ENCODE assay signal across 14 mouse cellular contexts in the genomic region with DNA sequence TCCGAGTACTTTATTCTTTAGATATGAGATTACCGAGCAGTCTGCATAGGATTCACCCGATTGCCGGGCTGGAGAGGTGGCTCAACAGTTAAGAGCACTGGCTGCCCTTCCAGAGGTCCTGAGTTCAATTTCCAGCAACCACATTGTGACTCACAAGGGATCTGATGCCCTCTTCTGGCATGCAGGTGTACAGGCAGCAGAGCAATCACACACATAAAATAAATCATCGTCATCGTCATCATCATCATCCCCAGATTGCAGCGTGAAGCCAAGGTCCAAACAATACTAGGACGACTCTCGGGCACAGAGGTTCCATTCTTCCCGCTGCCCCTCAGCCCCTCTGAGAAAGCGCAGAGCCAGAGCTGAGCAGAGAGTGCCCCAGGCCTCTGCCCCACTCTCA. TPM values are rescaled to one million over a fixed set of nuclear protein-coding genes. Genes with fewer than 3 reads are reported as not detected.
DNase-seq lines count a peak whose midpoint lies in the region; ATAC-seq and TF ChIP-seq lines count a peak whose summit lies in the region.
"Had no signal": no experiment of that assay in that cellular context is flagged by ENCODE, and none has a peak within 500 bp of the region (broad histone marks: within the 10 kb centered on the region; RNA-seq: fewer than 3 reads in every experiment).

No protein-coding gene starts in this region.

- peak; percentile 55 for TF ChIP-seq CTCF in intestine, postnatal 0 days (IDR thresholded peaks at IDR 0.05; ENCODE audit: low read depth)

- no peak overlapping the region for H3K4me3 ChIP-seq in intestine, postnatal 0 days (ENCODE audit: low read depth, low read length)
- H3K4me3 ChIP-seq in intestine, embryonic 16.5 days (ENCODE audit: low read length), result no peak overlapping the region
- no peak overlapping the region for H3K4me3 ChIP-seq in neural tube, embryonic 15.5 days (replicated peaks)
- H3K4me3 ChIP-seq: embryonic facial prominence, embryonic 15.5 days; hindbrain, embryonic 12.5 days; kidney, embryonic 15.5 days had no signal

- H3K4me2 ChIP-seq in intestine, postnatal 0 days (replicated peaks; ENCODE audit: low read depth), result no peak overlapping the region
- no peak overlapping the region for H3K4me2 ChIP-seq in intestine, embryonic 16.5 days (ENCODE audit: low read depth, low read length)
- no peak overlapping the region for H3K4me2 ChIP-seq in neural tube, embryonic 15.5 days
- H3K4me2 ChIP-seq: embryonic facial prominence, embryonic 15.5 days; hindbrain, embryonic 12.5 days; kidney, embryonic 15.5 days had no signal

- no peak for ATAC-seq in intestine, postnatal 0 days
- no peak for ATAC-seq in intestine, embryonic 16.5 days
- no peak for ATAC-seq in neural tube, embryonic 15.5 days (ENCODE audit: low FRiP score)

- H3K9ac ChIP-seq in intestine, postnatal 0 days (ENCODE audit: low read depth, low read length), result no peak overlapping the region
- H3K9ac ChIP-seq in intestine, embryonic 16.5 days (ENCODE audit: low read depth, low read length), result no peak overlapping the region
- H3K9ac ChIP-seq in neural tube, embryonic 15.5 days (replicated peaks), result no peak overlapping the region
- H3K9ac ChIP-seq: embryonic facial prominence, embryonic 15.5 days; hindbrain, embryonic 12.5 days; kidney, embryonic 15.5 days had no signal

- no peaks in the 10 kb centered on the region; the same call in 1 of the 2 replicates for H3K27me3 ChIP-seq in intestine, postnatal 0 days (replicated peaks; ENCODE audit: control insufficient read depth, insufficient read depth, low read length)
- H3K27me3 ChIP-seq in intestine, embryonic 16.5 days (replicated peaks; ENCODE audit: control insufficient read depth, insufficient read depth, low read length), result no peaks in the 10 kb centered on the region
- no peaks in the 10 kb centered on the region for H3K27me3 ChIP-seq in neural tube, embryonic 15.5 days (replicated peaks)
- H3K27me3 ChIP-seq: embryonic facial prominence, embryonic 15.5 days; hindbrain, embryonic 12.5 days had no signal

- H3K27ac ChIP-seq in intestine, postnatal 0 days (ENCODE audit: low read depth, low read length), result no peak overlapping the region
- H3K27ac ChIP-seq in intestine, embryonic 16.5 days (ENCODE audit: low read length), result no peak overlapping the region
- no peak overlapping the region for H3K27ac ChIP-seq in neural tube, embryonic 15.5 days (replicated peaks)
- H3K27ac ChIP-seq: embryonic facial prominence, embryonic 15.5 days; hindbrain, embryonic 12.5 days; kidney, embryonic 15.5 days had no signal

- H3K4me1 ChIP-seq in intestine, postnatal 0 days (replicated peaks; ENCODE audit: control insufficient read depth, insufficient read depth, low read length), result no peaks in the 10 kb centered on the region
- 0 out of 2 replicates have a peak, but pooled peaks cover 2% of the 10 kb centered on the region for H3K4me1 ChIP-seq in intestine, embryonic 16.5 days (ENCODE audit: control insufficient read depth, insufficient read depth, low read length)
- H3K4me1 ChIP-seq in neural tube, embryonic 15.5 days, result peaks cover 8% of the 10 kb centered on the region; the same call in 1 of the 2 replicates

- peak; percentile 33 for DNase-seq in embryo, embryonic 10 days (ENCODE audit: low spot score)
- DNase-seq in embryo, embryonic 10.5 days (ENCODE audit: low spot score), result no peak
- peak; percentile 15 for DNase-seq in neural tube, embryonic 10.5 days (ENCODE audit: extremely low spot score, low spot score)
- no peak for DNase-seq in thymus, postnatal 36 days
- DNase-seq in adipocyte (ENCODE audit: low spot score), result no peak
- DNase-seq: cerebellum, adult 11 months; spleen, adult 18-20 months had no signal

- 70% methylated on average over 11 of the region's 11 CpGs for WGBS in intestine, postnatal 0 days
- WGBS in intestine, embryonic 16.5 days, result 70% methylated on average over 11 of the region's 11 CpGs
- 63% methylated on average over 11 of the region's 11 CpGs for WGBS in neural tube, embryonic 15.5 days

- H3K36me3 ChIP-seq in intestine, postnatal 0 days (ENCODE audit: control insufficient read depth, insufficient read depth), result no peaks in the 10 kb centered on the region
- H3K36me3 ChIP-seq in intestine, embryonic 16.5 days (ENCODE audit: control insufficient read depth, insufficient read depth, low read length), result no peaks in the 10 kb centered on the region
- H3K36me3 ChIP-seq in neural tube, embryonic 15.5 days, result no peaks in the 10 kb centered on the region
- H3K36me3 ChIP-seq: embryonic facial prominence, embryonic 15.5 days; hindbrain, embryonic 12.5 days; kidney, embryonic 15.5 days had no signal

- H3K9me3 ChIP-seq in intestine, postnatal 0 days (ENCODE audit: control insufficient read depth), result no peaks in the 10 kb centered on the region
- no peaks in the 10 kb centered on the region for H3K9me3 ChIP-seq in intestine, embryonic 16.5 days (ENCODE audit: control insufficient read depth, low read length)
- H3K9me3 ChIP-seq in neural tube, embryonic 15.5 days (replicated peaks), result no peaks in the 10 kb centered on the region
- H3K9me3 ChIP-seq: embryonic facial prominence, embryonic 15.5 days; hindbrain, embryonic 12.5 days; kidney, embryonic 15.5 days had no signal

RNA-seq across cellular contexts. Expression of gene Erv3, which starts 51.9 kb away (rescaled TPM):
- not detected in 2 replicates for polyA plus RNA-seq in intestine, postnatal 0 days (2015; fragmentation: Nextera tagmentation; extraction: Ambion mirVana)
- polyA plus RNA-seq in intestine, embryonic 16.5 days (2015; fragmentation: Nextera tagmentation; extraction: Ambion mirVana), result not detected in 2 replicates
- polyA plus RNA-seq in neural tube, embryonic 15.5 days (2015; fragmentation: Nextera tagmentation; extraction: Ambion mirVana), result not detected in 2 replicates
- polyA plus RNA-seq: hindbrain, embryonic 12.5 days; kidney, embryonic 15.5 days; liver, adult 2 months had no signal

Comparison
In these comparisons a context has a peak if more than half of its experiments do, and no peak if none do; other contexts are left out.
1. DNase-seq: peak in embryo, embryonic 10 days (single experiment) and neural tube, embryonic 10.5 days (single experiment); none in embryo, embryonic 10.5 days (single experiment), thymus, postnatal 36 days (0 of 2) and adipocyte (single experiment).